Mouse (Mus musculus): ENCODE data around the gene Il1b. TPM values are rescaled to one million over a fixed set of nuclear protein-coding genes. Genes with fewer than 3 reads are reported as not detected.

Il1b gene
- total RNA-seq, 4 experiments from 2014 or later: not detected

GRCm38 (mm10) chr2:129368795-129369194 is 2.1 kb downstream of the Il1b start:
- no peak for DNase-seq (ENCODE audit: low spot score in 2 of 2)

- DNase-seq (ENCODE audit: low spot score in 2 of 2): no peak
These were observed 2.8 kb downstream of the Il1b start for GRCm38 (mm10) chr2:129368106-129368505.

GRCm38 (mm10) chr2:129367246-129367645 is 3.7 kb downstream of the Il1b start:
- no peak for DNase-seq (ENCODE audit: low spot score in 2 of 2)

GRCm38 (mm10) chr2:129360975-129361560 is 9.9 kb downstream of the Il1b start:
- DNase-seq (ENCODE audit: low spot score in 2 of 2): no peak

GRCm38 (mm10) chr2:129360197-129360596 is 10.7 kb downstream of the Il1b start:
- no peak for DNase-seq (ENCODE audit: low spot score in 2 of 2)

GRCm38 (mm10) chr2:129338138-129338621 is 32.8 kb downstream of the Il1b start:
- DNase-seq (ENCODE audit: low spot score in 2 of 2): no peak

GRCm38 (mm10) chr2:129333471-129333870 is 37.5 kb downstream of the Il1b start:
- DNase-seq (ENCODE audit: low spot score in 2 of 2): no peak

- DNase-seq (ENCODE audit: low spot score in 2 of 2): no peak
These were observed 40.4 kb downstream of the Il1b start for GRCm38 (mm10) chr2:129330540-129330939.

- DNase-seq (ENCODE audit: low spot score in 2 of 2): no peak
These were observed 40.9 kb downstream of the Il1b start for GRCm38 (mm10) chr2:129330024-129330423.

- no peak for DNase-seq (ENCODE audit: low spot score in 2 of 2)
These were observed 42.7 kb downstream of the Il1b start for GRCm38 (mm10) chr2:129328238-129328637.

GRCm38 (mm10) chr2:129324216-129324615 is 46.7 kb downstream of the Il1b start:
- DNase-seq (ENCODE audit: low spot score in 2 of 2): no peak

GRCm38 (mm10) chr2:129322117-129322635 is 48.8 kb downstream of the Il1b start:
- no peak for DNase-seq (ENCODE audit: low spot score in 2 of 2)

- DNase-seq (ENCODE audit: low spot score in 2 of 2): no peak
These were observed 50.8 kb downstream of the Il1b start for GRCm38 (mm10) chr2:129320033-129320605.

GRCm38 (mm10) chr2:129315831-129316230 is 55.1 kb downstream of the Il1b start:
- DNase-seq (ENCODE audit: low spot score in 2 of 2): no peak

GRCm38 (mm10) chr2:129314880-129315279 is 56.1 kb downstream of the Il1b start:
- DNase-seq (ENCODE audit: low spot score in 2 of 2): no peak

Other genes starting within 250 kb of the Il1b start
- gene Chchd5, start 241.4 kb downstream of the Il1b start, total RNA-seq (2022): 10 to 100 TPM in 2 of 4 experiments, 1 to 10 TPM in 2; 8.5 to 11.0 (median 9.5) TPM
- 10 to 100 TPM in 1 of 4 experiments, 1 to 10 TPM in 3; 7.5 to 11.3 (median 8.6) TPM for gene Slc20a1, start 172.4 kb downstream of the Il1b start, total RNA-seq (2022)
- not detected for gene Ckap2l, start 73.9 kb downstream of the Il1b start, total RNA-seq (2022)
- gene Il1a, start 61.2 kb downstream of the Il1b start, total RNA-seq (2022): not detected
- not detected for gene F830045P16Rik, start 165.5 kb upstream of the Il1b start, total RNA-seq (2022)
- 1 to 10 TPM; 4.0 to 9.7 (median 5.3) TPM for gene Sirpa, start 221.7 kb upstream of the Il1b start, total RNA-seq (2022)